Mouse (Mus musculus) left cerebral cortex, adult 2 months (tissue): ENCODE measurements around the gene Hdlbp. TPM values are rescaled to one million over a fixed set of nuclear protein-coding genes. Genes with fewer than 3 reads are reported as not detected.

Experiments
- DNase-seq, 2 experiments: peaks; one replicate each; pipeline ENCODE4 v3.0.0; 2021 to 2022; ENCODE audit warnings: low spot score in 2 of 2, mixed read lengths in 1 of 2; ENCODE audit errors: extremely low spot score in 1 of 2
- H3K27ac ChIP-seq: fragments of 200-600 bp; 2 replicates; pipeline ENCODE4 v1.8.1; 2022
- H3K4me3 ChIP-seq: fragments of 200-600 bp; 2 replicates; pipeline ENCODE4 v1.8.1; 2022
- CTCF ChIP-seq: fragments of 200-600 bp; IDR thresholded peaks from 2 replicates; pipeline ENCODE4 v1.8.1; 2022; ENCODE audit warnings: antibody characterized with exemption, mild to moderate bottlenecking, moderate library complexity
- intact Hi-C: fragments of 180-260 bp; cut with DNase I; formaldehyde crosslinking; loops from one replicate; pipeline ENCODE4 v1.15.1; 2025
- total RNA-seq, 2 experiments: library from RNA; stranded (reverse); gene quantifications; 2 replicates each; pipeline ENCODE4 v1.2.3; 2021

Hdlbp gene
- total RNA-seq, 2 experiments from 2014 or later = 163 to 165 TPM

DNA sequence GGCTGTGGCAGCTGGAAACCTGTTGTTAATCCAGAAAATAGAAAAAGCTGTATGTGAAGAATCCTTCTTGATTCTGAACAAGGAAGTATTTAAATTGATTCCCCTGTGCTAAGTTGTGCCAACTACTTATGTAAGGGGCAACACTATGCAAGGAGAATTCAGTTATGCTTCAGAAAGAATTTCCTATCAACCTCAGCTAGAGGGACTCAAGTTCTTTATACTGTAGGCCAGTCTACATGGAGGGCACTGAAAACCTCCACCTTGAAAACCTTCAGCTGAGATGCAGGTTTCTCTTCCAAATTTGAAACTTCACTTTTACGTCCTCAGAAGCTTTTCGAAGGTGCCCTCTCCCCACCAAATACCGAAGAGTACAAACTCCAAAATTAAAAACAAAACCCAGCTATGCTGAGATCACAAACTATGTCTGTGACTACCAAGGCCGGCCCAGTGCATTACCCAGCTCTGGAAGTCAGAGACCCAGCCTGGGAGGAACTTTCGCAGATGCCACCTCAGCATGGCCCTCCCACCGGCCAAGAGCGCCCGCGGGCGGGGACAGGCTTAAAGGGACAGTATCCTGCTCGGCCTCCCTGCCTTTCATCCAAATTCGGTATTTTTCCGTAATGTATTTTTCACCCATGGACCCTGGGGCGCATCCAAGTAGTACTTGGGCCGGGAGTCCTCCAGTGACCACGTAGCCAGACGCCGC, 34.1 kb downstream of the Hdlbp start:
- DNase-seq = peak; percentile 51 to 52
- intact Hi-C loops = loop anchor here (1.0 to 5.0 kb wide), 2 partner anchors 34 to 63 kb away; partner anchors contain the start of gene Hdlbp
- TF ChIP-seq CTCF = no peak; the same call in 1 of the 2 replicates
- H3K4me3 ChIP-seq = peak overlapping the region; percentile 86
- H3K27ac ChIP-seq = peak overlapping the region; percentile 84

DNA sequence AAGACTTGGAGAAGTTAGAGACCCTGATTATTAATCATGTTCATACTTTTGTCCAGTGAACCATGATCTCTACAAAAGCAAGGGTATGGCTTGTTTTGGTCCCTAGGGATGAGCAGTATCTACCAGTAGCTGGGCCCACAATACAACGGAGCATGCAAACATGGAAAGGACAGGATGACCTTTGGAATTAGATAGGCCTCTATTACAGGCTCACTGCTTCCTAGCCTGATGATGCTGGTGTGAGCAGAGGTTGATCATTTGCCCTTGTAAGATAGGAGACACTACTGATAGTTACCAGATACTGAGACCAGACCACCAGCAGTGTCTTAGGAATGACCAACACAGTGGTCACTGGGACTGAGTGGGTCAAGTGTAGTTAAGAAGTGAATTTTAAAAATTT, 39.3 kb downstream of the Hdlbp start:
- Histone ChIP-seq H3K27ac (no peak overlapping the region), H3K4me3 (no peak overlapping the region)
- intact Hi-C loops = no loop called here
- no peak for TF ChIP-seq CTCF
- DNase-seq = no peak

DNA sequence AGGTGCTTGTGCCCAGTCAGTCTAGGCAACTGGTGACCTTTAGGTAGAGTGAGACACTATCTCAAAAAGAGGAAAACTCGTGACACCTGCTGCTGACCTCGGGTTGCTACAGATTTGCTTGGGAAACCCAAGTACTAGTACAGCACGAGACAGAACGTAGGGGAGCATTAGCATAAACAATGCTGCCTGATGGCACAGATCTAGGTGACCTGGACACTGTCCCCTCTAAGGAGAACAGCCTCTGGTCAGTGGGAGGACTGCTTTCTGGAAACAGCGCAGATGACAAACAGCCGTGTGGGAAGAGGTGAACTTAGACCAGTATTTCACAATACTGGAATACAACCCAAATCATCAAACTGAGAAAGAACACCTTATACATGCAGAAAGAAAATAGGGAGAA, 46.5 kb downstream of the Hdlbp start:
- no peak for DNase-seq
- Histone ChIP-seq H3K4me3 (no peak overlapping the region), H3K27ac (no peak overlapping the region)
- TF ChIP-seq CTCF = no peak
- intact Hi-C loops = no loop called here

DNA sequence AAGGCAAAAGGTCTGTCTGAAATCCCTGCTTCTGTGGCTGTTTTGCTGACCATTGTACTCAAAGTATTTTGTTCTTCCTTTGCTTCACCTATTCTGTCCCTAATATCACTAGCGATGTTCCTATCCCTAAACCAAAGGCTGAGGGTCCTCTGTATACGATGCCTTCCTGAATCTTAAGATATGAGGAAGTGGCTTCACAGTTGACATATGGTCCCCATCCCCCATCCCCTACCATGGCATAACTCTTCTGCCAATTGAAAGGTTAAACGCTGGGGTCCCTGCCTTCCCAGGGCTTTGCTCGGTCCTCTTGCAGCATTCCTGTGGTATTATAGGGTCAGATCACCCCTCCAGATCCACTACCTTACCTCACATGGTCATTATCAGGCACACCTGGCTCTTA, 75.2 kb downstream of the Hdlbp start:
- no peak overlapping the region for H3K4me3 ChIP-seq
- H3K27ac ChIP-seq = no peak overlapping the region
- DNase-seq = no peak
- TF ChIP-seq CTCF = no peak
- intact Hi-C loops = no loop called here

DNA sequence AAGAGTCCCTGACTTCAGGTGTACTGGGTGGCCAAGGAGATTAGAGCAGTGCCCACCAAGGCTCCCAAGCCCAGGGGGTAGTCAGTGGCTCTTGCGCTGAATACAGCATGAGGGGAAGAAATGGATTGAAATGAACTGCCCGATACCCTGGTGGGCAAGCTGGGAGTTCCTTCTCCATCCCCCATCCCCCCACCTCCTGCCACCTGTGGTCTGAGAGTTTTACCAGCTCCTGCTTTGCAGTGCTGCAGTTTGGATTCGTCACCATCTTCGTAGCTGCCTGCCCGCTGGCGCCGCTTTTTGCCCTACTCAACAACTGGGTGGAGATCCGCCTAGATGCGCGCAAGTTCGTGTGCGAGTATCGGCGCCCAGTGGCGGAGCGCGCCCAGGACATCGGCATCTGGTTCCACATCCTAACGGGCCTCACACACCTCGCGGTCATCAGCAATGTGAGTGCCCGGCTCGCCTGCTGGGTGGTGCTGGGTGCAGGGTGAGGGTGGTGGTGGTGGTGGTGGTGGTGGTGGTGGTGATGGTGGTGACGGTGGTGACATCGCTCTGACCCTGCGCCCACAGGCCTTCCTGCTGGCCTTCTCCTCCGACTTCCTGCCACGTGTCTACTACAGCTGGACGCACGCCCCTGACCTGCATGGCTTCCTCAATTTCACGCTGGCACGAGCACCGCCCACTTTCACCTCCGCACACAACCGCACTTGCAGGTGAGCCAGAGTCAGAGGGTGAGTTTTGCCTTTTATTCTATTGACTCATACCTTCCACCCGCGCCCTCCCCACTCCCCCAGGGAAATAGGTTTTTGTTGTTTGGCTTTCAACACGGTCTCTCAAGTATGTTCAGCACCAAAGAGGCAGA, 77.2 kb downstream of the Hdlbp start:
- H3K4me3 ChIP-seq = no peak overlapping the region
- TF ChIP-seq CTCF = no peak
- DNase-seq = no peak
- no peak overlapping the region for H3K27ac ChIP-seq
- intact Hi-C loops = no loop called here

DNA sequence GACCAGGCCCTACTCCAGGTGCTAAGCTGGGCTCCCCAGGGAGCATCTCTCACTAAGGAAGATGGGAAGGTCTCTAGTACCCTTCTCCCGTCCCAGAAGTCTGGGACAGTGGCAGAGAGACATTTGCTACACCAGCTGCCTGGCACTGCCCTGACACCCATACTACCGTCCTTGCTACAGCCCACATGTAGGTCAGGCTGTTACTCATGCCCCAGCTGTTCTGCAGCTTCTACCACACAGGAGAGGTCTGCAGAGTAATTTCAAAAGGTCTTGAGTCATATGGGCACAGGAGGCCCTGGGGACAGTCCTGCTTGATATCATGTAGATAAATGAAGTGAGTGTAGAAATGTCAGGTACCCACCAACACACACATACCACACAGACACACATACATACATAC, 89.7 kb downstream of the Hdlbp start:
- no peak for TF ChIP-seq CTCF
- Histone ChIP-seq H3K4me3 (no peak overlapping the region), H3K27ac (no peak overlapping the region)
- intact Hi-C loops = no loop called here
- no peak for DNase-seq

DNA sequence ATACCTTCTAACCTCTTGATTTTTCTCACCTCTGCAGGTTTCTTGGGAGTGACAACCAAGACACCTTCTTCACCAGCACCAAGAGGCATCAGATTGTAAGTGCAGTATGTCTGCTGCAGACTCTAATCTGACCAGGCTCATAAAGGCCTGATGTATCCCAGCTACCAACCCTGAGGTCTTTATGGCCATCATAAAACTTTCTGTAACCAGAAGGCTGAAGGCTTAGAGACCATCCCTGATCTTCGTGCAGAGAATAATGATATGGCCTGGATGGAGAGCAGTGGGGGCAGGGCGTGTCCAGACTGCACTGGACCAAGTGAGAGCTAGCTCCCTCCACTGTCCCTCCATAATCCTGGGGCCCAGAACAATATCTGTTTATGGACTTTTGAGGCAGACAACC, 91.4 kb downstream of the Hdlbp start:
- DNase-seq = no peak
- no peak overlapping the region for H3K27ac ChIP-seq
- intact Hi-C loops = no loop called here

DNA sequence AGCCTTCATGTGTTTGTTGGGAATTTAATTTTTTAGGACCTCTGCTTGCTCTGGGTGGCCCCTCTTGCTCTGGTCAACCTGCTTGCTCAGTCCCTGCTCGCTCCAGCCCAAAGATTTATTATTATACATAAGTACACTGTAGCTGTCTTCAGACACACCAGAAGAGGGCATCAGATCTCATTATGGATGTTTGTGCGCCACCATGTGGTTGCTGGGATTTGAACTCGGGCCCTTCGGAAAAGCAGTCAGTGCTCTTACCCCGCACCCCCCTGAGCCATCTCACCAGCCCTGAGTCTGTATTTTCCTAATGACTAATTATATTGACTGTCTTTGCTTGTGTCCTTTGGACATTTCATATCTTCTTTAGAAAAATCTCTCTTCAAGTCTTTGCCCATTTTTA, 99.5 kb downstream of the Hdlbp start:
- Histone ChIP-seq H3K27ac (no peak overlapping the region), H3K4me3 (no peak overlapping the region)
- TF ChIP-seq CTCF = peak; percentile 21
- DNase-seq = no peak
- intact Hi-C loops = no loop called here

More for the DNA sequence above, 91.4 kb downstream of the Hdlbp start:
- no peak overlapping the region for H3K4me3 ChIP-seq
- TF ChIP-seq CTCF = no peak

DNA sequence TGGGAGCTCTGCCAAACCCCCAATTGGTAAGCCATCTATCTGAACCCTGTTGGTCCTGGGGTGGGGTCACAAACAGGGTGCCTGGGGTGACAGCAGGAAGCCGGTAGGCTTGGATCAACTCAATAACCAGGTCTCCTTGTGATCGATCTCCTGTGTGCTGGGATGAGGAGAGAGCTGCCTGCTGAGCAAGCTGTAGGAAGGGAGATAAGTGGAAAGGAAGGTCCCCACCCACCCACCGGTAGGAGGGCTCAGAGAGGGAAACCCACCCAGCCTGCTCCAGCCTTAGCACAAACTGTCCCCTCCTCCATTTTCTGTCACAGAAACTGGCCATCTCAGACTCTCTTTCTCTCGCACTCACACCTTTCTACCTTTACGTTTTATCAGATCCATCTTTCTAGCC, 101.3 kb downstream of the Hdlbp start:
- no peak for DNase-seq
- TF ChIP-seq CTCF = no peak
- Histone ChIP-seq H3K27ac (no peak overlapping the region), H3K4me3 (no peak overlapping the region)
- intact Hi-C loops = no loop called here

DNA sequence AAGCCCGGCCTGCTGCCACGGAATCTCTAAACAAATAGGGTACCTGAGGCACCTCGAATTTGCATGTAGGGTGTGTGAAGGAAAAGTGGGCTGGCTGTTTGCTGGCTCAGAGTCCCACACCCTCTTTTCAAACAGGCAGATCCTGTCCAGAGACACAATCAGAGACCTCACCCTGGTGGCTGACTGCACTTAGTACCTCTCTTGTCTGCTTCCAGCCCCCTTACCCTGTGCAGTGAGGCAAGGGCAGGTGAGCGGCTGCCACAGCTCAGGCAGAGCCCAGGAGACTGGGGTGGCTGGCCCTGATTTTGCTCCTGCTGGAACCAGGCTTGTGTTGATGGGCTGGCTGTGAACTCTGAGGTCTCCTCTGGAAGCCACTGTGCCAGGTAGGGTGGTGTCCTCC, 105.0 kb downstream of the Hdlbp start, which contains the start of gene Ano7:
Gene Ano7, plus strand, starts transcription at position 266 of the 400 bp plus-strand sequence.
- no peak for DNase-seq
- no peak within 1 kb of the TSS for H3K4me3 ChIP-seq
- intact Hi-C loops = no loop called here
- no peak within 1 kb of the TSS for H3K27ac ChIP-seq
- no peak for TF ChIP-seq CTCF

DNA sequence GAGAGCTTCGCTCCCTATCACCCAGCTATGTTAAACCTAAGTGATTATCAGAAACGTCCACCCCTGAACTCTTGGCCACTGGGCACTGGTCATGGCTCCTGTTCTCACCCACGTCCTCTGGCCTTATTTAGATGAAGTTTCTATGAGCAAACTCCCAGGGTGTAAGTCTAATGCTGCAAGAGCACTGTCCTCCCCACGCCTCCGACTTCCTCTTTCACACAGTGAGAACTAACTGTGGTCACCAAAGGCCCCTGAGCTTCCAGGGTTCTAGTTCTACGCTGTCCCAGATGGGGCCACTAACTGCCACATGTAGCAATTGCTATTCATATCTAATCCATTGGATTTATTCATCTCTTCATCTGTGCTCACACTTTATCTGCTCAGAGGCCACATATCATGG, 113.0 kb downstream of the Hdlbp start:
- Histone ChIP-seq H3K4me3 (no peak overlapping the region), H3K27ac (no peak overlapping the region)
- intact Hi-C loops = no loop called here
- DNase-seq = no peak
- no peak for TF ChIP-seq CTCF

DNA sequence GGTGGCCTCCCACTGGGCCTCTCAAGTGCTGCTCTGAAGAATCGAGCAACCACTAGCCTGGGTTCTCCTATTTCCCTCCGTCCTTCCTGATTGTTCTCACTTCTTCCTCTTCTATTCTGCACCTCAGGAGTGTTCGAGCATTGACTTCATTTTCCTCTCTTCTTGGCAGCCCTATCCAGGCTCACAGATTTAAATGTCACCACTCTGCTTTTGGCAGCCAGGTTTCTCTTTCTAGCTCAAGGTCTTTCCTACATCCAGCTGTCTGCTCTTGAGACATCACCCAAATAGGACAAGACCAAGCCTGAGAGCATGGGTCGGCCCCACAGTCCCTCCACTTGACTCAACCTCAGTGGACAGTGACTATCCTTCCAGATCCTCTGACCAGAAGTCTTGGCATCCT, 116.0 kb downstream of the Hdlbp start:
- TF ChIP-seq CTCF = no peak
- intact Hi-C loops = no loop called here
- no peak overlapping the region for H3K27ac ChIP-seq
- H3K4me3 ChIP-seq = no peak overlapping the region
- no peak for DNase-seq

Other genes with a start within 250 kb of the Hdlbp start
- gene Sned1, start 243.0 kb downstream of the Hdlbp start, total RNA-seq = 10 to 100 TPM in 1 of 2 experiments, 1 to 10 TPM in 1; 7.0 to 10.0 TPM
- gene Mterf4, start 172.9 kb downstream of the Hdlbp start, total RNA-seq = 10 to 100 TPM; 17.3 to 20.8 TPM
- 10 to 100 TPM; 74.6 to 87.0 TPM for gene Ppp1r7, start 136.0 kb downstream of the Hdlbp start, total RNA-seq
- gene Pask, start 135.3 kb downstream of the Hdlbp start, total RNA-seq = 1 to 10 TPM; 5.8 to 6.3 TPM
- under 1 TPM in 1 of 2 experiments, not detected in 1; 0.16 TPM for gene Ano7, start 104.9 kb downstream of the Hdlbp start, total RNA-seq
- gene Farp2, start 33.3 kb upstream of the Hdlbp start, total RNA-seq = 10 to 100 TPM; 11.7 to 12.9 TPM
- gene Stk25, start 179.8 kb upstream of the Hdlbp start, total RNA-seq = 100 to 1,000 TPM; 360 to 388 TPM
- 10 to 100 TPM; 33.2 to 35.8 TPM for gene Bok, start 206.8 kb upstream of the Hdlbp start, total RNA-seq